Mouse (Mus musculus): ENCODE measurements at regions not wholly inside any gene's neighbourhood (a gene's known extent, or its start where the extent isn't known, plus 50 kb on each side); places are given as distances from the start of the nearest gene placed in this dataset.

- H3K27ac ChIP-seq (replicated peaks; ENCODE audit: low read depth, low read length): no peak overlapping the region
- WGBS: 91% methylated on average over 11 of the region's 11 CpGs
- H3K4me3 ChIP-seq (ENCODE audit: low read depth, low read length): no peak overlapping the region
- DNase-seq (ENCODE audit: low spot score): no peak
- no peaks in the 10 kb centered on the region for H3K9me3 ChIP-seq (ENCODE audit: control insufficient read depth, low read length)
- no peak overlapping the region for H3K4me2 ChIP-seq (ENCODE audit: low read depth, severe bottlenecking)
- H3K36me3 ChIP-seq (ENCODE audit: control insufficient read depth, insufficient read depth, low read length): no peaks in the 10 kb centered on the region
- no peaks in the 10 kb centered on the region for H3K4me1 ChIP-seq (ENCODE audit: control insufficient read depth, insufficient read depth, low read length)
- no peak for ATAC-seq (ENCODE audit: insufficient number of reproducible peaks, low FRiP score, low TSS enrichment, low read depth)
- H3K27me3 ChIP-seq (ENCODE audit: control insufficient read depth, insufficient read depth, low read length): no peaks in the 10 kb centered on the region
- H3K9ac ChIP-seq (ENCODE audit: low read length): no peak overlapping the region
Measured at GRCm38 (mm10) chr11:37650095-37650494, 414.3 kb upstream of the Tenm2 start.

- ATAC-seq (ENCODE audit: insufficient number of reproducible peaks, low FRiP score, low TSS enrichment, low read depth) (no peak), DNase-seq (ENCODE audit: low spot score) (no peak)
- H3K36me3 ChIP-seq (ENCODE audit: control insufficient read depth, insufficient read depth, low read length): no peaks in the 10 kb centered on the region
- no peaks in the 10 kb centered on the region for H3K9me3 ChIP-seq (ENCODE audit: control insufficient read depth, low read length)
- WGBS: 82% methylated on average over 2 of the region's 2 CpGs
- H3K4me2 ChIP-seq (ENCODE audit: low read depth, severe bottlenecking): no peak overlapping the region
- H3K27ac ChIP-seq (replicated peaks; ENCODE audit: low read depth, low read length): no peak overlapping the region
- H3K4me3 ChIP-seq (ENCODE audit: low read depth, low read length): no peak overlapping the region
- H3K4me1 ChIP-seq (ENCODE audit: control insufficient read depth, insufficient read depth, low read length): no peaks in the 10 kb centered on the region
- no peak overlapping the region for H3K9ac ChIP-seq (ENCODE audit: low read length)
- H3K27me3 ChIP-seq (ENCODE audit: control insufficient read depth, insufficient read depth, low read length): no peaks in the 10 kb centered on the region
Measured at GRCm38 (mm10) chr11:37623290-37623689, 387.5 kb upstream of the Tenm2 start.

- H3K4me3 ChIP-seq (ENCODE audit: low read depth, low read length): no peak overlapping the region
- WGBS: 80% methylated on average over 1 of the region's 1 CpGs
- no peaks in the 10 kb centered on the region for H3K9me3 ChIP-seq (ENCODE audit: control insufficient read depth, low read length)
- DNase-seq (ENCODE audit: low spot score): no peak
- H3K27ac ChIP-seq (replicated peaks; ENCODE audit: low read depth, low read length): no peak overlapping the region
- no peak overlapping the region for H3K9ac ChIP-seq (ENCODE audit: low read length)
- no peak overlapping the region for H3K4me2 ChIP-seq (ENCODE audit: low read depth, severe bottlenecking)
- ATAC-seq (ENCODE audit: insufficient number of reproducible peaks, low FRiP score, low TSS enrichment, low read depth): no peak
- H3K36me3 ChIP-seq (ENCODE audit: control insufficient read depth, insufficient read depth, low read length): no peaks in the 10 kb centered on the region
- no peaks in the 10 kb centered on the region for H3K27me3 ChIP-seq (ENCODE audit: control insufficient read depth, insufficient read depth, low read length)
- no peaks in the 10 kb centered on the region for H3K4me1 ChIP-seq (ENCODE audit: control insufficient read depth, insufficient read depth, low read length)
Measured at GRCm38 (mm10) chr11:37600533-37600932, 364.8 kb upstream of the Tenm2 start.

DNA sequence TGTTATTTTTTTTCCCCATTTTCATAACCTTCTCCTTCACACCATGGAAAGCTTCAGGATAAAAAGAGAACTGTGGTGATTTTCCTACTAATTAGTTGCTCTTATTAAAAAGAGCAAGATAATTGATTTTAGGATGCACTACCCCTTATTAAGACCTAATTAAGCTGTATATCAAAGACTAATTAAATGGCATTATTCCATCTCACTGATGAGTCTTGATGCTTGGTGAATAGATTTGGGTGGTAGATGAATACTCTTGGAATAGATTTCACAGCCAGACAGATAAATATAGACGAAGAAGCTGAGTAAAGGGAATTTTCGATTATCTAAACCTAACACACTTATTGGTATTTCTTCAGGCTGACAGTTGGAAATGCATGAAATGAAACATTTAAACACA is 346.5 kb upstream of the Tenm2 start:
- no peaks in the 10 kb centered on the region for H3K36me3 ChIP-seq (ENCODE audit: control insufficient read depth, insufficient read depth, low read length)
- ATAC-seq (ENCODE audit: insufficient number of reproducible peaks, low FRiP score, low TSS enrichment, low read depth) (no peak), DNase-seq (ENCODE audit: low spot score) (no peak)
- H3K4me2 ChIP-seq (ENCODE audit: low read depth, severe bottlenecking): no peak overlapping the region
- no peaks in the 10 kb centered on the region for H3K27me3 ChIP-seq (ENCODE audit: control insufficient read depth, insufficient read depth, low read length)
- H3K9ac ChIP-seq (ENCODE audit: low read length): no peak overlapping the region
- H3K9me3 ChIP-seq (ENCODE audit: control insufficient read depth, low read length): no peaks in the 10 kb centered on the region
- H3K4me3 ChIP-seq (ENCODE audit: low read depth, low read length): no peak overlapping the region
- no peaks in the 10 kb centered on the region for H3K4me1 ChIP-seq (ENCODE audit: control insufficient read depth, insufficient read depth, low read length)
- H3K27ac ChIP-seq (replicated peaks; ENCODE audit: low read depth, low read length): no peak overlapping the region
- 88% methylated on average over 2 of the region's 2 CpGs for WGBS

GRCm38 (mm10) chr11:37533624-37534023 is 297.9 kb upstream of the Tenm2 start:
- Histone ChIP-seq H3K4me2 (ENCODE audit: low read depth, severe bottlenecking) (no peak overlapping the region), H3K36me3 (ENCODE audit: control insufficient read depth, insufficient read depth, low read length) (no peaks in the 10 kb centered on the region), H3K4me1 (ENCODE audit: control insufficient read depth, insufficient read depth, low read length) (no peaks in the 10 kb centered on the region), H3K27ac (replicated peaks; ENCODE audit: low read depth, low read length) (no peak overlapping the region), H3K4me3 (ENCODE audit: low read depth, low read length) (no peak overlapping the region), H3K9me3 (ENCODE audit: control insufficient read depth, low read length) (no peaks in the 10 kb centered on the region), H3K9ac (ENCODE audit: low read length) (no peak overlapping the region), H3K27me3 (ENCODE audit: control insufficient read depth, insufficient read depth, low read length) (no peaks in the 10 kb centered on the region)
- 71% methylated on average over 2 of the region's 2 CpGs for WGBS
- ATAC-seq (ENCODE audit: insufficient number of reproducible peaks, low FRiP score, low TSS enrichment, low read depth) (no peak), DNase-seq (ENCODE audit: low spot score) (no peak)

GRCm38 (mm10) chr11:37532476-37532875 is 296.7 kb upstream of the Tenm2 start:
- Histone ChIP-seq H3K4me1 (ENCODE audit: control insufficient read depth, insufficient read depth, low read length) (no peaks in the 10 kb centered on the region), H3K36me3 (ENCODE audit: control insufficient read depth, insufficient read depth, low read length) (no peaks in the 10 kb centered on the region), H3K4me2 (ENCODE audit: low read depth, severe bottlenecking) (no peak overlapping the region), H3K27me3 (ENCODE audit: control insufficient read depth, insufficient read depth, low read length) (no peaks in the 10 kb centered on the region), H3K27ac (replicated peaks; ENCODE audit: low read depth, low read length) (no peak overlapping the region), H3K9me3 (ENCODE audit: control insufficient read depth, low read length) (no peaks in the 10 kb centered on the region), H3K4me3 (ENCODE audit: low read depth, low read length) (no peak overlapping the region), H3K9ac (ENCODE audit: low read length) (no peak overlapping the region)
- DNase-seq (ENCODE audit: low spot score) (no peak), ATAC-seq (ENCODE audit: insufficient number of reproducible peaks, low FRiP score, low TSS enrichment, low read depth) (no peak)
- 64% methylated on average over 2 of the region's 2 CpGs for WGBS

- H3K9me3 ChIP-seq (ENCODE audit: control insufficient read depth, low read length): no peaks in the 10 kb centered on the region
- no peak overlapping the region for H3K27ac ChIP-seq (replicated peaks; ENCODE audit: low read depth, low read length)
- 81% methylated on average over 3 of the region's 3 CpGs for WGBS
- H3K4me1 ChIP-seq (ENCODE audit: control insufficient read depth, insufficient read depth, low read length): no peaks in the 10 kb centered on the region
- no peak overlapping the region for H3K4me3 ChIP-seq (ENCODE audit: low read depth, low read length)
- no peak overlapping the region for H3K9ac ChIP-seq (ENCODE audit: low read length)
- H3K36me3 ChIP-seq (ENCODE audit: control insufficient read depth, insufficient read depth, low read length): no peaks in the 10 kb centered on the region
- DNase-seq (ENCODE audit: low spot score): no peak
- H3K27me3 ChIP-seq (ENCODE audit: control insufficient read depth, insufficient read depth, low read length): no peaks in the 10 kb centered on the region
- no peak for ATAC-seq (ENCODE audit: insufficient number of reproducible peaks, low FRiP score, low TSS enrichment, low read depth)
- no peak overlapping the region for H3K4me2 ChIP-seq (ENCODE audit: low read depth, severe bottlenecking)
Measured at GRCm38 (mm10) chr11:37498463-37499015, 262.8 kb upstream of the Tenm2 start.

DNA sequence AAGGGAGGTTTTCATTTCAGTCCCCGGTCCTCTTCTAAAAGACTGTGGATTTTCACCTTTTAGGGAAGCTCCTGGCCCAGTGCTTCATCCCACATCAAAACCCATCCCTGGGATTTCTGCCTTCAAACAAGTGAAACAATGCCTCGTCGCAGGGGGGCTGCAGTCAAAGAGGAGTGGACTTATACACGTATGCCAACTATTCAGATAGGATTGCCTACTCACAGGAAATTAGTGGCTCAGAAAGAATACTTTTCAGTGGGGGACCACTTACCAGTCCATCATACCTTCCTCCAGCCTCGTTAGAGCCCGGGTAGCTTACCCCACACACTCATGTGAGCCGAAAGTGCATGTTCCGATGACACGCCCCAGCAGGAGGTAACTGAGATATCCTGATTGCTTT is 262.1 kb upstream of the Tenm2 start:
- Histone ChIP-seq H3K9ac (ENCODE audit: low read length) (no peak overlapping the region), H3K4me3 (ENCODE audit: low read depth, low read length) (no peak overlapping the region), H3K9me3 (ENCODE audit: control insufficient read depth, low read length) (no peaks in the 10 kb centered on the region), H3K27ac (replicated peaks; ENCODE audit: low read depth, low read length) (no peak overlapping the region), H3K27me3 (ENCODE audit: control insufficient read depth, insufficient read depth, low read length) (no peaks in the 10 kb centered on the region), H3K4me2 (ENCODE audit: low read depth, severe bottlenecking) (no peak overlapping the region), H3K36me3 (ENCODE audit: control insufficient read depth, insufficient read depth, low read length) (no peaks in the 10 kb centered on the region), H3K4me1 (ENCODE audit: control insufficient read depth, insufficient read depth, low read length) (no peaks in the 10 kb centered on the region)
- WGBS: 61% methylated on average over 9 of the region's 9 CpGs
- no peak for ATAC-seq (ENCODE audit: insufficient number of reproducible peaks, low FRiP score, low TSS enrichment, low read depth)
- DNase-seq (ENCODE audit: low spot score): no peak

DNA sequence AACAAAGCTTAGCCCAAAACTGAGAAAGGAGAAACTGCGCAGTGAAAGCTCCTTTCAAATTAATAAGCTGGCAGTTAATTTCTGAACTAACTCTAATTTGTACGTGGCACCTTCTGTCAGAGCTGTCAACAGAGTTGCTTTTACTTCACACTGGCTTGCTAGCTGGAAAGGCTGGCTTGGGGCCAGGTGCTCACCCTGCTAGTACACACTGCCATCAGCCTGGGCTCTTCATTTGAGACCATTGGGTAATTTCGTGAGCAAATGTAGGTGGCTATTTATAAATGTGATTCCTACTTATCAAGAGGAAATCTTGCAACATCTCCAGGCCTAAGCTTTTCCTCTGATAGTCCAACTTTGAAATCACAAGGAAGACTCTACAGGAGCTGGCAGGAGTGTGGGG is 244.5 kb upstream of the Tenm2 start:
- no peaks in the 10 kb centered on the region for H3K9me3 ChIP-seq (ENCODE audit: control insufficient read depth, low read length)
- H3K9ac ChIP-seq (ENCODE audit: low read length): no peak overlapping the region
- no peak for ATAC-seq (ENCODE audit: insufficient number of reproducible peaks, low FRiP score, low TSS enrichment, low read depth)
- DNase-seq (ENCODE audit: low spot score): no peak
- no peaks in the 10 kb centered on the region for H3K4me1 ChIP-seq (ENCODE audit: control insufficient read depth, insufficient read depth, low read length)
- 79% methylated on average over 3 of the region's 3 CpGs for WGBS
- no peaks in the 10 kb centered on the region for H3K27me3 ChIP-seq (ENCODE audit: control insufficient read depth, insufficient read depth, low read length)
- H3K4me3 ChIP-seq (ENCODE audit: low read depth, low read length): no peak overlapping the region
- H3K36me3 ChIP-seq (ENCODE audit: control insufficient read depth, insufficient read depth, low read length): no peaks in the 10 kb centered on the region
- H3K4me2 ChIP-seq (ENCODE audit: low read depth, severe bottlenecking): no peak overlapping the region
- no peak overlapping the region for H3K27ac ChIP-seq (replicated peaks; ENCODE audit: low read depth, low read length)

Measured in limb, embryonic 11.5 days (tissue).